Mouse (Mus musculus) gastrocnemius, postnatal 14 days (tissue): ENCODE data around the gene Rab5b. TPM values are rescaled to one million over a fixed set of nuclear protein-coding genes. Genes with fewer than 3 reads are reported as not detected.

Source experiments
- DNase-seq: peaks from one replicate; pipeline ENCODE4 v3.0.0; 2021; ENCODE audit warnings: mixed read lengths
- intact Hi-C: fragments of 180-260 bp; cut with DNase I; formaldehyde crosslinking; loops from one replicate; pipeline ENCODE4 v1.15.1; 2025; ENCODE audit warnings: low total_unique reads
- total RNA-seq, 2 experiments: library from RNA; stranded (reverse); gene quantifications; 2 replicates each; pipeline ENCODE4 v1.2.3; 2021

Gene Rab5b
- total RNA-seq, 2 experiments from 2014 or later = 75.2 to 78.2 TPM

GRCm38 (mm10) chr10:128702328-128703007, 6.4 kb upstream of the Rab5b start:
- intact Hi-C loops = no loop called here
- DNase-seq = no peak

GRCm38 (mm10) chr10:128700712-128701111, 4.6 kb upstream of the Rab5b start:
- intact Hi-C loops = no loop called here
- no peak for DNase-seq

GRCm38 (mm10) chr10:128699611-128700010, 3.5 kb upstream of the Rab5b start:
- no peak for DNase-seq
- intact Hi-C loops = no loop called here

- no peak for DNase-seq
- intact Hi-C loops = no loop called here
These were observed 2.9 kb upstream of the Rab5b start for GRCm38 (mm10) chr10:128699006-128699405.

GRCm38 (mm10) chr10:128697072-128697725, 1.1 kb upstream of the Rab5b start:
- DNase-seq = no peak

GRCm38 (mm10) chr10:128695411-128695991, 563 bp downstream of the Rab5b start:
- intact Hi-C loops = no loop called here
- DNase-seq = peak; percentile 68

More at GRCm38 (mm10) chr10:128697072-128697725, 1.1 kb upstream of the Rab5b start:
- intact Hi-C loops = no loop called here

GRCm38 (mm10) chr10:128674469-128675008, 21.5 kb downstream of the Rab5b start:
- intact Hi-C loops = loop anchor here (5.0 to 10.0 kb wide), 2 partner anchors 42 to 110 kb away; partner anchors contain the start of gene Pa2g4
- no peak for DNase-seq

- DNase-seq = peak; percentile 81
- intact Hi-C loops = loop anchor here (5.0 to 10.0 kb wide), 2 partner anchors 42 to 109 kb away; partner anchors contain the start of gene Pa2g4
These were observed 22.1 kb downstream of the Rab5b start, which contains the start of gene Suox for GRCm38 (mm10) chr10:128673763-128674468. Gene Suox, minus strand, starts transcription at chr10:128674073.

GRCm38 (mm10) chr10:128671148-128671547, 24.9 kb downstream of the Rab5b start:
- intact Hi-C loops = loop anchor here (5.0 to 10.0 kb wide), 2 partner anchors 39 to 106 kb away; partner anchors contain the start of gene Pa2g4
- DNase-seq = no peak

- DNase-seq = peak; percentile 18
- intact Hi-C loops = no loop called here
These were observed 27.0 kb downstream of the Rab5b start for GRCm38 (mm10) chr10:128668790-128669672.

- DNase-seq = no peak
- intact Hi-C loops = no loop called here
These were observed 30.3 kb downstream of the Rab5b start for GRCm38 (mm10) chr10:128665806-128666205.

GRCm38 (mm10) chr10:128665307-128665706, 30.8 kb downstream of the Rab5b start:
- DNase-seq = no peak
- intact Hi-C loops = no loop called here

- intact Hi-C loops = no loop called here
- DNase-seq = no peak
These were observed 31.3 kb downstream of the Rab5b start for GRCm38 (mm10) chr10:128664808-128665207.

- DNase-seq = no peak
- intact Hi-C loops = no loop called here
These were observed 32.4 kb downstream of the Rab5b start for GRCm38 (mm10) chr10:128663441-128664220.

GRCm38 (mm10) chr10:128662465-128662864, 33.6 kb downstream of the Rab5b start:
- no peak for DNase-seq
- intact Hi-C loops = no loop called here

GRCm38 (mm10) chr10:128659490-128659889, 36.6 kb downstream of the Rab5b start:
- intact Hi-C loops = no loop called here
- DNase-seq = no peak

- DNase-seq = no peak
- intact Hi-C loops = no loop called here
These were observed 38.2 kb downstream of the Rab5b start for GRCm38 (mm10) chr10:128657844-128658243.

GRCm38 (mm10) chr10:128656731-128657130, 39.3 kb downstream of the Rab5b start:
- intact Hi-C loops = no loop called here
- no peak for DNase-seq
